In the genomic region with DNA sequence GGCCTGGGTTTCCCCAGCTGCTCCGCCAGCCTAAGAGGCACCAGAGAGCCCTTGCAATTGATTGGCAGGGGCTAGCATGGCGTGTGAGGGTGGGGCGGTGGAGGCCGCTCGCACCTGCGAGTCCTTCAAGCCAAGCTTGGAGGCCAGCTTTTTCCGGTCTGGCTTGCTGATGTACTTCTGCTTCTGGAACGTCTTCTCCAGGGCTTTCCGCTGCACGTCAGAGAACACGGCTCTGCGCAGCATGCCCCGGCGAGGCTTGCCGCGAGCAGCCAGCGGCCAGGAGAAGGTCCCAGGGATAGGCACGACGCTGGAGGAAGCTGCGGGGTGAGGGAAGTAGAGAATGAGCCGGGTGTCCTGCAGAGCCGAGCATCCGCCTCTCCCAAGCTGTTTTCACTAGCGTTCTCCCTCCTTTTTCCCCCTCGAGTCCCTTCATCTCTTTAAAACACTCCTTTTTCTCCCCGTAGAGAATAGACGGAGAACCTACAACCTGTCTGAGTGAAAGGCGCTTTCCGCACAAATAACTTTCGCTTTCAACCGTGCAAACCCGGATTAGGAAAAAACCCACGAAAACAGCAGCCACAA, we compare ENCODE assay signal across 8 mouse cellular contexts. TPM values are rescaled to one million over a fixed set of nuclear protein-coding genes. Genes with fewer than 3 reads are reported as not detected.
A peak's percentile ranks its signal among the peaks of the same experiment; 100 is the strongest.
DNase-seq lines count a peak whose midpoint lies in the region; ATAC-seq lines count a peak whose summit lies in the region.
"Had no signal": no experiment of that assay in that cellular context is flagged by ENCODE, and none has a peak within 500 bp of the region (broad histone marks: within the 10 kb centered on the region; RNA-seq: fewer than 3 reads in every experiment).

No protein-coding gene starts in this region.

- peaks cover 69% of the 10 kb centered on the region for H3K27me3 ChIP-seq in forebrain, embryonic 16.5 days (replicated peaks; ENCODE audit: control insufficient read depth, insufficient read depth, low read length)
- peaks cover 72% of the 10 kb centered on the region for H3K27me3 ChIP-seq in stomach, embryonic 16.5 days (ENCODE audit: control insufficient read depth, insufficient read depth, low read length)

- no peaks in the 10 kb centered on the region for H3K9me3 ChIP-seq in forebrain, embryonic 16.5 days (ENCODE audit: control insufficient read depth, low read length)
- no peaks in the 10 kb centered on the region for H3K9me3 ChIP-seq in stomach, embryonic 16.5 days (replicated peaks; ENCODE audit: control insufficient read depth, low read length)

- H3K9ac ChIP-seq in forebrain, embryonic 16.5 days (replicated peaks; ENCODE audit: low read depth, low read length) = no peak overlapping the region
- H3K9ac ChIP-seq in stomach, embryonic 16.5 days (ENCODE audit: low read length) = peak overlapping the region; percentile 22; the same call in 1 of the 2 replicates

- H3K4me3 ChIP-seq in forebrain, embryonic 16.5 days (replicated peaks; ENCODE audit: low read length) = peak overlapping the region; percentile 27
- H3K4me3 ChIP-seq in stomach, embryonic 16.5 days (replicated peaks; ENCODE audit: low read length) = peak overlapping the region; percentile 46

- peak; percentile 72 for ATAC-seq in CD4-positive, CD25-positive, alpha-beta regulatory T cell, adult 4 months
- 0 out of 2 replicates have a peak, but pooled peaks have one; percentile 13 for ATAC-seq in forebrain, embryonic 16.5 days
- peak; percentile 35; the same call in 1 of the 2 replicates for ATAC-seq in stomach, embryonic 16.5 days (ENCODE audit: insufficient read depth, low FRiP score)
- no peak for ATAC-seq in frontal cortex, adult (ENCODE audit: low TSS enrichment)

- under 1% methylated on average over 33 of the region's 33 CpGs for WGBS in forebrain, embryonic 16.5 days
- under 1% methylated on average over 33 of the region's 33 CpGs for WGBS in stomach, embryonic 16.5 days

- peak overlapping the region; percentile 46 for H3K4me2 ChIP-seq in forebrain, embryonic 16.5 days (ENCODE audit: low read length)
- H3K4me2 ChIP-seq in stomach, embryonic 16.5 days (ENCODE audit: low read depth, low read length) = peak overlapping the region; percentile 60

- H3K4me1 ChIP-seq in forebrain, embryonic 16.5 days (replicated peaks; ENCODE audit: control insufficient read depth, insufficient read depth, low read length) = peaks cover 17% of the 10 kb centered on the region
- H3K4me1 ChIP-seq in stomach, embryonic 16.5 days (ENCODE audit: control insufficient read depth, insufficient read depth, low read length) = peaks cover 16% of the 10 kb centered on the region

- H3K36me3 ChIP-seq in forebrain, embryonic 16.5 days (ENCODE audit: control insufficient read depth, insufficient read depth) = no peaks in the 10 kb centered on the region
- H3K36me3 ChIP-seq in stomach, embryonic 16.5 days (ENCODE audit: control insufficient read depth, insufficient read depth, low read length) = no peaks in the 10 kb centered on the region

- no peak overlapping the region for H3K27ac ChIP-seq in forebrain, embryonic 16.5 days (ENCODE audit: low read length)
- H3K27ac ChIP-seq in stomach, embryonic 16.5 days (ENCODE audit: low read length) = no peak overlapping the region

- peak; percentile 51 for DNase-seq in T-cell, adult 2 months (ENCODE audit: low spot score)
- DNase-seq in kidney, postnatal 10 days = peak; percentile 34
- peak; percentile 41 for DNase-seq in mesoderm, embryonic 11.5 days (ENCODE audit: low read depth, low spot score)

RNA-seq across cellular contexts. Expression of a gene that starts 3.2 kb away (rescaled TPM):
- not detected for polyA plus RNA-seq in CD4-positive, CD25-positive, alpha-beta regulatory T cell, adult 4 months (2017; shearing (Covaris generic))
- 0.54 and 0.83 TPM in 2 replicates for polyA plus RNA-seq in forebrain, embryonic 16.5 days (2015; fragmentation: Nextera tagmentation; extraction: Ambion mirVana)
- 0.28 TPM in 1 of 2 replicates, not detected in the other for polyA plus RNA-seq in stomach, embryonic 16.5 days (2015; fragmentation: Nextera tagmentation; extraction: Ambion mirVana)
- polyA plus RNA-seq: gonadal fat pad, adult 2 months had no signal
